Mouse (Mus musculus): ENCODE measurements at regions not wholly inside any gene's neighbourhood (a gene's known extent, or its start where the extent isn't known, plus 50 kb on each side); places are given as distances from the start of the nearest gene placed in this dataset.

GRCm38 (mm10) chr3:44914321-44914720, 463.9 kb upstream of the Pcdh10 start:
- DNase-seq (ENCODE audit: low read depth, low spot score) = no peak
- Histone ChIP-seq H3K9ac (ENCODE audit: control insufficient read depth, low read depth, low read length, poor library complexity, severe bottlenecking) (no peak overlapping the region), H3K4me1 (ENCODE audit: control insufficient read depth in 1 of 2, insufficient read depth in 2 of 2, low read length in 2 of 2) (no peaks in the 10 kb centered on the region), H3K27me3 (ENCODE audit: control insufficient read depth in 1 of 2, insufficient read depth in 2 of 2, low read length in 2 of 2) (no peaks in the 10 kb centered on the region), H3K4me3 (ENCODE audit: control insufficient read depth in 1 of 2, insufficient read depth in 1 of 2, low read depth in 2 of 2, low read length in 2 of 2) (no peak overlapping the region), H3K9me3 (replicated peaks; ENCODE audit: insufficient read depth, low read length) (no peaks in the 10 kb centered on the region), H3K36me3 (ENCODE audit: control insufficient read depth in 1 of 2, insufficient read depth in 2 of 2, low read length in 2 of 2) (no peaks in the 10 kb centered on the region), H3K79me2 (ENCODE audit: control insufficient read depth, insufficient read depth, low read length, poor library complexity) (no peaks in the 10 kb centered on the region), H3K27ac (ENCODE audit: control insufficient read depth, low read depth, low read length) (no peak overlapping the region)
- TF ChIP-seq HCFC1 (IDR thresholded peaks at IDR 0.05; ENCODE audit: low read depth, low read length) (no peak), POLR2AphosphoS2 (IDR thresholded peaks at IDR 0.05; ENCODE audit: low read length) (no peak), ELF1 (IDR thresholded peaks at IDR 0.05; ENCODE audit: low read depth, low read length) (no peak), JUND (IDR thresholded peaks at IDR 0.05; ENCODE audit: low read depth, low read length) (no peak), RAD21 (IDR thresholded peaks at IDR 0.05; ENCODE audit: low read depth, low read length) (no peak), NRF1 (IDR thresholded peaks at IDR 0.05; ENCODE audit: insufficient read depth, low read depth, low read length, poor library complexity, severe bottlenecking) (no peak), USF2 (IDR thresholded peaks at IDR 0.05; ENCODE audit: borderline replicate concordance in 1 of 2, insufficient read depth in 1 of 2, low read depth in 1 of 2, low read length in 2 of 2) (no peak)
